Mouse (Mus musculus): Measurements from ENCODE around the gene Atp7b. TPM values are rescaled to one million over a fixed set of nuclear protein-coding genes. Genes with fewer than 3 reads are reported as not detected.

Atp7b gene
- 0.13 TPM for polyA plus RNA-seq (2017; shearing (Covaris generic))

DNA sequence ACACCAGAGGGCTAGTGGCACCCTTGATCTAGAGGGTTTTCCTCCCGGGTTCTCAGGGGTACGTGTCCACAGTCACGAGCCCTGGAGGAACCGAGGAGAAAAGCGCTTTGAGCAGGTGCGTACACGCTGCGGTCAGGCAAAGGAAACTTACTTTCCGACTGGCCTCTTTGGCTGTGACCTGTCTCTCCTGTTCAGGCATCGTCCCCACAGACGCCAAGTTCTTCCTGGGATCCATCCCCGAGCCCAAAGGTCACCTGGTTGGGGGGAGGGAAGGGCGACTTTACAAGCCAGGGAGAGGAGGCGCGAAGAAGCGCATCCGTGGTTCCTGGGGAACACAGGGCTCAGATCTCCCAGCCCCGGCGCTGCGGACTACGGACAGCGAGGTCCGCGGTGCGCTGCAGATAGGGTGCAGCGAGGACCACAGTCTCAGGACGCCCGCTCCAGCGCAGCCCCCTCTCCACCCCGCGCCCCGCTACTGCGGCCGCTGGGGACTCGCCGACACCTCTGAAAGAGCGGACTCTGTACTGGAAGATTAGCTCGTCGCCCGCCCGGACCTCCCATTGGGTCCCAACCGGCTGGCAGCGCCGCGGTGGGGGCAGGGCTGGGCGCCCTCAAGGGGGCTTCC is at the start of gene Atp7b:
Gene Atp7b (minus strand): TSS at position 485 of the 625 bp plus-strand sequence.

DNA sequence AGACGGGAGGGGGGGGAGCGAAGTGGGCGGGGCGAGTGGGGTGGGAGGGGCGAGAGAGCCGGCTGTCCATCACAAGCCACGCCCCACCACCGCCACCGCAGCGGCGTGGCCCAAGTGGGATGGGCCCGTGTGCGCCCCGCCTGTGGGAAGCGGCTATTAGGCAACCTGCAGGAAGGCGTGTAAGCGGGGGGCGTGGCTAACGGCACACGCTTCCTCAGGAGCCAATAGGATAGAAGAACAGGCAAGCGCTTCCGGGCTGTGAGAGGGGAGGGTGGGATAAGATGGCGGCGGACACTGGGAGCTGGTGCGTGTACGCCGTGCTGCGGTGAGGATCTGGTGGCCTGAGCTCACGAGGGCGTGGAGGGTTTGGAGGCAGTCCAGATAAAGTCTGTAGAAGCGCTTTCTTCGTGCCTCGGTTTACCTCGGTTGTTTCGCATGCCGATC is 363 bp upstream of the Atp7b start, which contains the start of gene Alg11:
Gene Alg11 (plus strand): TSS at position 276 of the 444 bp plus-strand sequence.

DNA sequence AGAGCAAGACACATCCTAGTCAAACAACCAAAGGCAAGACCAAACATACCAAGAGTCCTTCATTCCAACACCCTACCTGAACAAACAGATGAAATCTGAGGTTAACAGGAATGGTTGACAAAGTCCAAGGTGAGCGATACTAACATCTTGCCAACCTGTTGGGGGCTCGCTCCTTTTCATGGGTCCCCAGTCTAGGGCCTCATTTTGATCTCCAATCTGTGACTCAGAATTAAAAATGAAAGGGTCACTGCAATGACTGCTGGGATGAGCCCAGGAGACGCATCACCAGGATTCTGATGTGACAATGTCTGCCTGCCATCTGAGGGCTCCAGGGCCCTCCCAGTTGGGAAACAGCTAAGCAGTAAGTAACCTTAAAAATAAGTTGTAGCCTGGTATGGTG is 90.6 kb downstream of the Atp7b start, which contains the start of gene Ccdc70:
Gene Ccdc70 (plus strand): TSS at position 301 of the 400 bp plus-strand sequence.

DNA sequence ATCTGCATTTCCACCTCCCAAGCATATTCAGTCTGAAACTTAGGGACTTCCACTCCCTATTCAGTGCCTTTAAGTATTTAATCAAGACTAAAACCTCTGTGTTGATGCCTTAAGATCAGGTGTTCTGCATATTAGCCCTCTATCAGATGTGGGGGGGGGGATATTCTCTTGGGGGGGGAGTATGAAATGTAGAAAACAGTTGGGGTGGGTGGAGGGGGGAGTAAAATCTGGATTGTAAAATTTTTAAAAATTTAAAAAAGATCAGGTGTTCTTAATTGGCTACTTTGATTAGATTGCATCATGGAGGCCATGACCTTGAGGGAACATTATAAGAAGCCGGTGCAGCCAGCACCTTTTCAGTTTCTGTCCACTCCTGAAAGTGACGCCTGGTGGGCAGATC is 101.7 kb downstream of the Atp7b start, which contains the start of gene Fam90a1a:
Gene Fam90a1a (plus strand): TSS at position 301 of the 400 bp plus-strand sequence.

DNA sequence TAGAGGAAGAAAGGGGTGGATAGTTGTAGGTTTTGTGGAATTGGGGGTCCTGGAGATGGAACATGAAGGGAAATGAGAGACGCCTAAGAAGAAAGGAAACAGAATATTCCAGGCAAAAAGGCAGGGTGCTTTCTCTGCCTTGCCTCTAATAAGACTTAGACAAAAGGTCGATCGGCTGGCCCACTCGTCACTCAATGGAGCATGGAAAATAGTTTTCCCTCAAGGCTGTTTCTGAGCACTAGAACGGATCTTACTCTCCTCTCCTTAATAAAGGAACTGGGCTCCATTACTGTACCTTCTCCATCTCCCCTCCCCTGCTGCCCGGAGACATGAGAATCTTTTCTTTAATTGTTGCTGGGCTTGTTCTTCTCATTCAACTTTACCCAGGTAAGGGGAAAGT is 113.6 kb downstream of the Atp7b start, which contains the start of gene Defb13:
Gene Defb13 (plus strand): TSS at position 301 of the 400 bp plus-strand sequence.

Other genes with a start within 250 kb of the Atp7b start
- not detected for gene Defb50, start 236.8 kb downstream of the Atp7b start, polyA plus RNA-seq (2017; shearing (Covaris generic))
- not detected for gene Defb2, start 220.4 kb downstream of the Atp7b start, polyA plus RNA-seq (2017; shearing (Covaris generic))
- not detected for gene Defb10, start 201.4 kb downstream of the Atp7b start, polyA plus RNA-seq (2017; shearing (Covaris generic))
- not detected for gene Defb9, start 174.9 kb downstream of the Atp7b start, polyA plus RNA-seq (2017; shearing (Covaris generic))
- not detected for gene Defb11, start 153.9 kb downstream of the Atp7b start, polyA plus RNA-seq (2017; shearing (Covaris generic))
- gene Defb15, start 127.6 kb downstream of the Atp7b start, polyA plus RNA-seq (2017; shearing (Covaris generic)): not detected
- gene Defb35, start 122.0 kb downstream of the Atp7b start, polyA plus RNA-seq (2017; shearing (Covaris generic)): not detected
- not detected for gene Defb13, start 113.5 kb downstream of the Atp7b start, polyA plus RNA-seq (2017; shearing (Covaris generic))
- 0.67 TPM for gene Fam90a1a, start 101.6 kb downstream of the Atp7b start, polyA plus RNA-seq (2017; shearing (Covaris generic))
- gene Ccdc70, start 90.5 kb downstream of the Atp7b start, polyA plus RNA-seq (2017; shearing (Covaris generic)): 0.94 TPM
- gene Alg11, start 416 bp upstream of the Atp7b start, polyA plus RNA-seq (2017; shearing (Covaris generic)): 11.3 TPM
- 0.17 TPM for gene Nek5, start 64.7 kb upstream of the Atp7b start, polyA plus RNA-seq (2017; shearing (Covaris generic))
- 4.3 TPM for gene Nek3, start 106.1 kb upstream of the Atp7b start, polyA plus RNA-seq (2017; shearing (Covaris generic))
- 1.4 TPM for gene Ckap2, start 125.5 kb upstream of the Atp7b start, polyA plus RNA-seq (2017; shearing (Covaris generic))
- 32.4 TPM for gene Vps36, start 132.5 kb upstream of the Atp7b start, polyA plus RNA-seq (2017; shearing (Covaris generic))
- gene Thsd1, start 167.0 kb upstream of the Atp7b start, polyA plus RNA-seq (2017; shearing (Covaris generic)): 1.4 TPM
- gene Tpte, start 223.1 kb upstream of the Atp7b start, polyA plus RNA-seq (2017; shearing (Covaris generic)): not detected

Measured in effector memory CD4-positive, alpha-beta T cell, adult 7 months (primary cell).